Mouse (Mus musculus) embryonic facial prominence, embryonic 11.5 days (tissue): Measurements from ENCODE around the gene Sec24b. TPM values are rescaled to one million over a fixed set of nuclear protein-coding genes. Genes with fewer than 3 reads are reported as not detected.

Experiments used
- ATAC-seq: fragments of 200-750 bp; cut with Nextera tagmentation; replicated peaks from 2 replicates; pipeline ENCODE4 v1.8.0; 2017; ENCODE audit warnings: low read depth; ENCODE audit not compliant: insufficient number of reproducible peaks, low FRiP score, low TSS enrichment
- DNase-seq: peaks from one replicate; pipeline ENCODE4 v3.0.0-alpha.2; 2015; ENCODE audit warnings: low spot score
- H3K27ac ChIP-seq: fragments of 300-500 bp; sonication (generic); replicated peaks from 2 replicates; pipeline ENCODE4 v1.5.1; 2014; ENCODE audit warnings: mild to moderate bottlenecking, low read depth, low read length, control low read depth
- H3K27me3 ChIP-seq: fragments of 300-500 bp; sonication (generic); 2 replicates; pipeline ENCODE4 v1.6.1; 2014; ENCODE audit warnings: mild to moderate bottlenecking, low read length, moderate library complexity, mixed read lengths; ENCODE audit not compliant: control insufficient read depth, insufficient read depth
- H3K36me3 ChIP-seq: fragments of 300-500 bp; sonication (generic); replicated peaks from 2 replicates; pipeline ENCODE4 v1.6.1; 2014; ENCODE audit warnings: low read depth, mild to moderate bottlenecking, low read length, moderate library complexity, mixed read lengths; ENCODE audit not compliant: control insufficient read depth, insufficient read depth
- H3K4me1 ChIP-seq: fragments of 300-500 bp; sonication (generic); 2 replicates; pipeline ENCODE4 v1.6.1; 2014; ENCODE audit warnings: low read length, mixed read lengths; ENCODE audit not compliant: control insufficient read depth, insufficient read depth
- H3K4me2 ChIP-seq: fragments of 300-500 bp; sonication (generic); 2 replicates; pipeline ENCODE4 v1.6.1; 2014; ENCODE audit warnings: low read depth, mild to moderate bottlenecking, control low read depth, low read length, moderate library complexity
- H3K4me3 ChIP-seq: fragments of 300-500 bp; sonication (generic); 2 replicates; pipeline ENCODE4 v1.5.1; 2014; ENCODE audit warnings: low read depth, low read length, control low read depth
- H3K9ac ChIP-seq: fragments of 300-500 bp; sonication (generic); replicated peaks from 2 replicates; pipeline ENCODE4 v1.6.1; 2014; ENCODE audit warnings: mild to moderate bottlenecking, control low read depth, low read length
- H3K9me3 ChIP-seq: fragments of 300-500 bp; sonication (generic); replicated peaks from 2 replicates; pipeline ENCODE4 v1.6.1; 2016; ENCODE audit warnings: mild to moderate bottlenecking, low read length, inconsistent platforms, mixed read lengths; ENCODE audit not compliant: control insufficient read depth
- WGBS: fragments of 180-500 bp; shearing (Covaris S2); extraction: QIAGEN DNeasy Blood & Tissue Kit; methylation state at CpG from one replicate; pipeline ENCODE4 v1.1.7; 2014; 5-methylcytosine and 5-hydroxymethylcytosine counted together
- polyA plus RNA-seq: library from polyadenylated mRNA; unstranded; fragments of >200 nt; fragmentation: Nextera tagmentation; extraction: Ambion mirVana; gene quantifications from 2 replicates; pipeline ENCODE4 v1.2.1, GENCODE M21; 2014

Sec24b gene
- 24.8 and 33.1 TPM in 2 replicates for polyA plus RNA-seq

GRCm38 (mm10) chr3:130061281-130061680 lies at the start of gene Sec24b:
Sec24b (minus strand) TSS chr3:130061553.
- H3K9me3 ChIP-seq = no peaks in the 10 kb centered on the region
- H3K27me3 ChIP-seq = no peaks in the 10 kb centered on the region
- no peaks in the 10 kb centered on the region for H3K4me1 ChIP-seq
- H3K4me3 ChIP-seq = peak within 1 kb of the TSS; percentile 96
- peak; percentile 62 for DNase-seq
- 10% methylated on average over 12 of the region's 12 CpGs for WGBS
- H3K9ac ChIP-seq = peak within 1 kb of the TSS; percentile 97
- H3K27ac ChIP-seq = peak within 1 kb of the TSS; percentile 96
- no peaks in the 10 kb centered on the region for H3K36me3 ChIP-seq
- H3K4me2 ChIP-seq = peak within 1 kb of the TSS; percentile 63
- ATAC-seq = no peak

DNA sequence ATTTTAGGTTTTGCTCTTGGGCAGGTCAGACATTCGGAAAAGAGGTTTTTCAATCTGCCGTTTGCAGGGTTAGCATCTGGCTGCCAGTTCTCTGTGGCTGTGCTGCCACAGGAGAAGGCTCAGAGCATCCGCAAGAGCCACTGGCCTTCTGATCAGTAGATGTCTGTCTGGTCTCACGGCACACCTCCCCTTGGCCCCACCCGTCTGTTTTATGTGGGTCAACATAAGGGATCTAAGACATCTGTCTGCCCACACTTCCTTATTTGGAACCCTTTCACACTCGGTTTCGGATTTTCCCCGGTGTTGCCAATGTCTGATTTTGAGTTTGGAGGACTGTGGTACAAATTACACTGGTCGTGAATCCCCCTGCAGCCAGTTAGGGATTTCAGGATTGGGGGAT lies 43.1 kb upstream of the Sec24b start:
- Histone ChIP-seq H3K27ac (no peak overlapping the region), H3K9me3 (no peaks in the 10 kb centered on the region), H3K9ac (no peak overlapping the region), H3K27me3 (no peaks in the 10 kb centered on the region), H3K4me3 (no peak overlapping the region), H3K36me3 (no peaks in the 10 kb centered on the region), H3K4me1 (no peaks in the 10 kb centered on the region), H3K4me2 (no peak overlapping the region)
- DNase-seq (no peak), ATAC-seq (no peak)
- WGBS = 77% methylated on average over 9 of the region's 9 CpGs

DNA sequence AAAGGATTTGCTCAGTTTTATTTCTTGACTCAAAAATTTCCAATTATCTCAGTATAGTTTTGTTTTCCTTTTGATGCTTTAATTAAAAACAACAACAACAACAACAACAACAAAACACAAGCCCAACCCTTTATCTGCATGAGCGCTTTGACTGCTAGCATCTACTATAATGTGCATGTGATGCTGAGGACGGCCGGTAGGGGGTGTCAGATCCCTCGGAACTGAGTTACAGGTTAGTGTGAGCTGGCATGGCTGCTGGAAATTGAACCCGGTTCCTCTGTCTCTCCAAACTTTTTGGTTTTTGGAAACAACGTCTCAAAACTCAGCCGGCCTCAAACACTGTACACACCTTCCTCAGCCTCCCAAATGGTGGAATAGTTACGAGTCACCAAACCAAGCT lies 42.1 kb upstream of the Sec24b start:
- Histone ChIP-seq H3K9me3 (no peaks in the 10 kb centered on the region), H3K9ac (no peak overlapping the region), H3K4me3 (no peak overlapping the region), H3K4me2 (no peak overlapping the region), H3K36me3 (no peaks in the 10 kb centered on the region), H3K27ac (no peak overlapping the region), H3K27me3 (no peaks in the 10 kb centered on the region), H3K4me1 (no peaks in the 10 kb centered on the region)
- DNase-seq (peak; percentile 28), ATAC-seq (no peak)
- WGBS = 71% methylated on average over 8 of the region's 8 CpGs

- Histone ChIP-seq H3K9ac (no peak overlapping the region), H3K4me1 (no peaks in the 10 kb centered on the region), H3K4me2 (no peak overlapping the region), H3K27ac (no peak overlapping the region), H3K9me3 (no peaks in the 10 kb centered on the region), H3K27me3 (no peaks in the 10 kb centered on the region), H3K4me3 (no peak overlapping the region), H3K36me3 (no peaks in the 10 kb centered on the region)
- WGBS = 38% methylated on average over 5 of the region's 5 CpGs
- peak; percentile 74 for DNase-seq
- ATAC-seq = no peak
Measured at GRCm38 (mm10) chr3:130095160-130095781, 33.9 kb upstream of the Sec24b start.

GRCm38 (mm10) chr3:130094125-130094704 lies 32.9 kb upstream of the Sec24b start:
- no peaks in the 10 kb centered on the region for H3K36me3 ChIP-seq
- 70% methylated on average over 5 of the region's 5 CpGs for WGBS
- no peaks in the 10 kb centered on the region for H3K27me3 ChIP-seq
- no peak overlapping the region for H3K4me3 ChIP-seq
- H3K27ac ChIP-seq = no peak overlapping the region
- no peaks in the 10 kb centered on the region for H3K4me1 ChIP-seq
- H3K9me3 ChIP-seq = no peaks in the 10 kb centered on the region
- no peak overlapping the region for H3K9ac ChIP-seq
- H3K4me2 ChIP-seq = no peak overlapping the region
- ATAC-seq (no peak), DNase-seq (no peak)

- DNase-seq = no peak
- H3K4me1 ChIP-seq = no peaks in the 10 kb centered on the region
- ATAC-seq = no peak
- WGBS = 87% methylated on average over 9 of the region's 9 CpGs
- no peak overlapping the region for H3K27ac ChIP-seq
- no peak overlapping the region for H3K9ac ChIP-seq
- H3K36me3 ChIP-seq = no peaks in the 10 kb centered on the region
- H3K4me2 ChIP-seq = no peak overlapping the region
- H3K9me3 ChIP-seq = no peaks in the 10 kb centered on the region
- H3K4me3 ChIP-seq = no peak overlapping the region
- no peaks in the 10 kb centered on the region for H3K27me3 ChIP-seq
Measured at GRCm38 (mm10) chr3:130090460-130090859, 29.1 kb upstream of the Sec24b start.

GRCm38 (mm10) chr3:130088654-130089053 lies 27.3 kb upstream of the Sec24b start:
- WGBS = 97% methylated on average over 9 of the region's 9 CpGs
- H3K27ac ChIP-seq = no peak overlapping the region
- H3K9ac ChIP-seq = no peak overlapping the region
- H3K4me3 ChIP-seq = no peak overlapping the region
- ATAC-seq (no peak), DNase-seq (no peak)
- no peaks in the 10 kb centered on the region for H3K27me3 ChIP-seq
- no peaks in the 10 kb centered on the region for H3K9me3 ChIP-seq
- H3K4me2 ChIP-seq = no peak overlapping the region
- H3K4me1 ChIP-seq = no peaks in the 10 kb centered on the region
- no peaks in the 10 kb centered on the region for H3K36me3 ChIP-seq

DNA sequence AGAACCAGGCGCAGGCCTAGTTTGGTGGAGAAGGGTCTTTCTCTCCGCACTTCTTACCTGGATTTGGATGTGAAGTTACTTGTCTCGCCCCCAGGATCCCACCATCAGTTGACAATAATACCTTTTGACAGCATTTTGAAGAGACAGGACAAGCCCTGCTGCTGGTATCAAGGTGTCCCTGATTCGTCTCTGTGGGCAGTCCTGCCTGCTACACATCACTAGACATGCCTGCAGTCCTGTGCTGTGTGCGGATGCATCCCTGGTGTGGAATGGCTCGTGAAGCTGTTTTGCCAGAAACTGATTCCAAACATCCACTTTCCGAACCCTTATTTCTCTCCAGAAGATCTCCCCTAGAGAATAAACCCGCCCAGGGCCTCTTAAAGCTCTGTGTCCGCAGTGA lies 26.1 kb upstream of the Sec24b start:
- 80% methylated on average over 9 of the region's 9 CpGs for WGBS
- H3K4me3 ChIP-seq = no peak overlapping the region
- ATAC-seq = no peak
- H3K4me1 ChIP-seq = no peaks in the 10 kb centered on the region
- H3K4me2 ChIP-seq = no peak overlapping the region
- DNase-seq = no peak
- H3K27me3 ChIP-seq = no peaks in the 10 kb centered on the region
- H3K36me3 ChIP-seq = no peaks in the 10 kb centered on the region
- H3K27ac ChIP-seq = no peak overlapping the region
- H3K9ac ChIP-seq = no peak overlapping the region
- H3K9me3 ChIP-seq = no peaks in the 10 kb centered on the region
